Mouse (Mus musculus) kidney, adult 11 months (tissue): ENCODE results near the gene Wnt5b.
"Not testable (repeated sequence)": the region's sequence is repeated elsewhere in the genome, so short reads cannot be mapped to it uniquely, and the experiment has no call there.

Experiments used
- DNase-seq: peaks from one replicate; pipeline ENCODE4 v3.0.0; 2022

The Wnt5b gene

GRCm38 (mm10) chr6:119482958-119483600 lies 61.1 kb downstream of the Wnt5b start:
- no peak for DNase-seq

GRCm38 (mm10) chr6:119481741-119482390 lies 62.3 kb downstream of the Wnt5b start:
- DNase-seq = not testable (repeated sequence)

GRCm38 (mm10) chr6:119480706-119481331 lies 63.3 kb downstream of the Wnt5b start:
- DNase-seq = no peak

GRCm38 (mm10) chr6:119479876-119480705 lies 64.1 kb downstream of the Wnt5b start:
- peak; percentile 57 for DNase-seq

- DNase-seq = peak; percentile 80
These were observed 64.7 kb downstream of the Wnt5b start, which contains the start of gene Fbxl14 for GRCm38 (mm10) chr6:119479343-119479875. Gene Fbxl14 (plus strand): TSS chr6:119479668.

- peak; percentile 88 for DNase-seq
These were observed 65.4 kb downstream of the Wnt5b start for GRCm38 (mm10) chr6:119478560-119479342.

- no peak for DNase-seq
These were observed 66.3 kb downstream of the Wnt5b start for GRCm38 (mm10) chr6:119477686-119478310.

- no peak for DNase-seq
These were observed 68.2 kb downstream of the Wnt5b start for GRCm38 (mm10) chr6:119475988-119476387.

GRCm38 (mm10) chr6:119473992-119474391 lies 70.2 kb downstream of the Wnt5b start:
- DNase-seq = no peak

GRCm38 (mm10) chr6:119473446-119473845 lies 70.7 kb downstream of the Wnt5b start:
- DNase-seq = no peak

GRCm38 (mm10) chr6:119472705-119473104 lies 71.4 kb downstream of the Wnt5b start:
- DNase-seq = no peak

GRCm38 (mm10) chr6:119472135-119472534 lies 72.0 kb downstream of the Wnt5b start:
- peak; percentile 58 for DNase-seq

GRCm38 (mm10) chr6:119470777-119471176 lies 73.4 kb downstream of the Wnt5b start:
- DNase-seq = no peak

- no peak for DNase-seq
These were observed 76.4 kb downstream of the Wnt5b start for GRCm38 (mm10) chr6:119467785-119468059.

- peak; percentile 91 for DNase-seq
These were observed 77.0 kb downstream of the Wnt5b start for GRCm38 (mm10) chr6:119466921-119467784.

GRCm38 (mm10) chr6:119466161-119466560 lies 78.0 kb downstream of the Wnt5b start:
- no peak for DNase-seq

GRCm38 (mm10) chr6:119460391-119460790 lies 83.8 kb downstream of the Wnt5b start:
- DNase-seq = no peak

- DNase-seq = no peak
These were observed 85.1 kb downstream of the Wnt5b start for GRCm38 (mm10) chr6:119459041-119459440.

- DNase-seq = no peak
These were observed 86.0 kb downstream of the Wnt5b start for GRCm38 (mm10) chr6:119458166-119458565.

- DNase-seq = peak; percentile 43
These were observed 92.1 kb downstream of the Wnt5b start for GRCm38 (mm10) chr6:119451981-119452499.
